Mouse (Mus musculus): ENCODE measurements around the gene Tmem51. TPM values are rescaled to one million over a fixed set of nuclear protein-coding genes. Genes with fewer than 3 reads are reported as not detected.
A peak's percentile ranks its signal among the peaks of the same experiment; 100 is the strongest.

Tmem51 gene
- polyA plus RNA-seq, 1 experiment from 2014 or later, result 23.0 TPM

DNA sequence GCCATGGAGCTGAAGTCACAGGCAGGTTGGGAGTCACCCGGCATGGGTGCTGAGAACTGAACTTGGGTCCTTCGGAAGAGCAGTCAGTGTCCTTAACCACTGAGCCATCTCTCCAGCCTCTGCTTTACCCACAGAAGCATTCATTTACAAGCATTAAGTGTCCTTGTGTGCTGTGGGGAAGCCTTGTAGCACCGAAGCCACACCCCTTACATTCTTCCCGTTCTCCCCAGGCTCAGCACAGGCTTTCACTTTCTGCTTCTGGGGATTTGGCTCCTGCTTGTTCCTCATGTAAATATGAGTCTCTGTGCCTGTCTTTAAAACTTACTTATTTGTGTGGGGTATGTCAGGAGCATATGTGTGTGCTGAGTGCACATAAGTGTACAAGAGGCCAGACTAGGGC, 60.9 kb downstream of the Tmem51 start:
- H3K9ac ChIP-seq (ENCODE audit: low read depth, low read length), result no peak overlapping the region
- 82% methylated on average over 4 of the region's 4 CpGs for WGBS

DNA sequence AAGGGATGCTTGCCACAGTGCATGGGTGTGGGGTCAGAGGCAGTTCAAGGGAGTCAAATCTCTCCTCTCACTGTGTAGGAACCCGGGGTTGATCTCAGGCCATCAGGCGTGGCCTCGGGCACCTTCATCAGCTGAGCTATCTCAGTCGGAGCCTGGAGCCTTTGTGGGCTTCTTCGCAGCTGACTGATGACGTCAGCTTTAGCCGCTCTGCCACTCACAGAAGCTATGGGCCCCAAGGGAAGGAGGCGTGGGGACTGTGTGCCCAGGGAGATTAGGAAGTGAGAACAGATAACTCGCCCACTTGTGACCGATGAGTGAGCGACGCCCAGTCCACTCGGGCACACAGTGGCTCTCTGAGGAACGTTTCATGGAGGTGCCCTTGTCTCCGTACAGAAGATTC, 66.4 kb downstream of the Tmem51 start:
- H3K36me3 ChIP-seq (ENCODE audit: control insufficient read depth, insufficient read depth, low read length), result no peaks in the 10 kb centered on the region
- no peak for ATAC-seq (ENCODE audit: low FRiP score, low TSS enrichment)
- H3K9me3 ChIP-seq (ENCODE audit: control insufficient read depth, low read length), result no peaks in the 10 kb centered on the region
- no peak overlapping the region; the same call in 1 of the 2 replicates for H3K4me2 ChIP-seq (replicated peaks; ENCODE audit: low read depth, low read length)
- no peak overlapping the region for H3K9ac ChIP-seq (ENCODE audit: low read depth, low read length)
- 51% methylated on average over 15 of the region's 15 CpGs for WGBS
- no peaks in the 10 kb centered on the region for H3K27me3 ChIP-seq (ENCODE audit: control insufficient read depth, insufficient read depth, low read length)
- no peak overlapping the region for H3K27ac ChIP-seq (ENCODE audit: low read depth, low read length)
- H3K4me3 ChIP-seq (ENCODE audit: low read length), result no peak overlapping the region
- peaks cover 8% of the 10 kb centered on the region for H3K4me1 ChIP-seq (ENCODE audit: control insufficient read depth, insufficient read depth, low read length)

More for the DNA sequence above, 60.9 kb downstream of the Tmem51 start:
- H3K4me2 ChIP-seq (replicated peaks; ENCODE audit: low read depth, low read length), result no peak overlapping the region
- no peaks in the 10 kb centered on the region for H3K36me3 ChIP-seq (ENCODE audit: control insufficient read depth, insufficient read depth, low read length)
- ATAC-seq (ENCODE audit: low FRiP score, low TSS enrichment), result no peak
- H3K9me3 ChIP-seq (ENCODE audit: control insufficient read depth, low read length), result no peaks in the 10 kb centered on the region
- H3K4me1 ChIP-seq (ENCODE audit: control insufficient read depth, insufficient read depth, low read length), result no peaks in the 10 kb centered on the region
- no peak overlapping the region for H3K27ac ChIP-seq (ENCODE audit: low read depth, low read length)
- no peak overlapping the region for H3K4me3 ChIP-seq (ENCODE audit: low read length)
- H3K27me3 ChIP-seq (ENCODE audit: control insufficient read depth, insufficient read depth, low read length), result no peaks in the 10 kb centered on the region

DNA sequence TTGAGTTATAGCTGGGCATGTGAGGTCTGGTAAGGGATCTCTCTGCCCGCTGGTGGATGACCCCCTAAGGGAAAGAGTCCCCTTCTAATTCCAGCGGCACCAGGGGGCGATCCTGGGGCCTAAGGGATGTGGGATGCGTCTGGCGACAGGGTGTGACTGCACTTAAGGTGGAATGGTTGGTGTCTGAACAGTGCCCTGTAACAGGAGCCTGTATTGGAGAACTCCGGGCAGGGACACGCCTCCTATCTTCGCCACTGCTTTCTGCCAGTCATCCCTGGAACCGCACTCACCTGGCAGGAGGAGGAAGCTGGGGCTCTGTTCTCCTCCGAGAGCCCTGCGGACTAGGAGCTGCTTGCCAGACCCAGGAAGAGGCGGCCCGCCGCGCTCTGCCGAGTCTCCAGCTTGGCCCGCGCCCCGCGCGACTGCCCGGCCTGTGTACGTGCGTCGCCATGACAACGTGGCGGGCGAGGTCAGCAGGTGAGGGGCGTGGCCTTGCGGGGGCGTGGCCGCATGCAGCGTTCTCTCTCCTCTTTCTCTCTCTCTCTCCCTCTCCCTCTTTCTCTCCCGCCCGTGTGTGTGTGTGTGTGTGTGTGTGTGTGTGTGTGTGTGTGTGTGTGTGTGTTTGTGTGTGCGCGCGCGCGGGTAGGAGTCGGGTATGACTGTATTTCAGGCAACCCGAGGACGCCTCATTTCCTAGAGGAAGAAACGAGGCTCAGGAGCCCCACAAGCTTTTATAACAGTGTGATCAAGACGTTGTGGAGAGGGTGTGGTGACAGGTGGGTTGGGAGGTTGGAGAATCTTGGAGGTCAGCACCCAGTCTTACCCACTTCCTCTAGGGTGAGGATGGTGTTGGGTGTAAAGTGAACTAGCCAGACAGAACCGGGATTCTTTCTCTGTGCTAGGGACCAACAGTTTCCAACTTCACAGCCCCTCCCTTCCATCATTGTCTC, 69.2 kb downstream of the Tmem51 start, which contains the start of gene Fhad1:
Gene Fhad1 (minus strand): TSS at position 424 of the 950 bp plus-strand sequence.
- Histone ChIP-seq H3K9me3 (ENCODE audit: control insufficient read depth, low read length) (no peaks in the 10 kb centered on the region), H3K4me3 (ENCODE audit: low read length) (peak within 1 kb of the TSS; percentile 34), H3K4me1 (ENCODE audit: control insufficient read depth, insufficient read depth, low read length) (peaks cover 8% of the 10 kb centered on the region), H3K27me3 (ENCODE audit: control insufficient read depth, insufficient read depth, low read length) (no peaks in the 10 kb centered on the region), H3K27ac (ENCODE audit: low read depth, low read length) (no peak within 1 kb of the TSS), H3K9ac (ENCODE audit: low read depth, low read length) (peak within 1 kb of the TSS; percentile 13; the same call in 1 of the 2 replicates), H3K4me2 (replicated peaks; ENCODE audit: low read depth, low read length) (peak within 1 kb of the TSS; percentile 67), H3K36me3 (ENCODE audit: control insufficient read depth, insufficient read depth, low read length) (no peaks in the 10 kb centered on the region)
- 1% methylated on average over 29 of the region's 46 CpGs for WGBS
- ATAC-seq (ENCODE audit: low FRiP score, low TSS enrichment), result peak; percentile 93

DNA sequence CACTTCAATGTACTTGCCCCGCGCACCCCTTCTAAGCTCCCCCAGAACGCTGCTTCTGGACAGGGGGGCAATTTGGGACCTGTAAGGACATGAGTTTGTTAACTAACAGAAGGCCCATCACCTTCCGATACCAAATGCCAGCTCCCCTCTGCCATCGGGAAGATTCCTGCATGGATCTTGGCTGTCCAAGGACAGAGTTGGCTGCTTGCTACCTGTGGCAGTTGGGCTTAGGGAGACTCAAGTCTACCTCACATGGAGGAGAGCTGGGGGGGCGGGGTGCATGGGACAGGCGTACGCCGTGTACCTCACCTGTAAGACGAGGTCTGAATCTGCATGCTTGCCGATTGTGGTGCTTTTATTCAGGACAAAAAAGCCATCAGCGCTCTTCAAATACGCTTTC, 72.9 kb downstream of the Tmem51 start:
- H3K27ac ChIP-seq (ENCODE audit: low read depth, low read length), result no peak overlapping the region
- H3K27me3 ChIP-seq (ENCODE audit: control insufficient read depth, insufficient read depth, low read length), result no peaks in the 10 kb centered on the region
- H3K9ac ChIP-seq (ENCODE audit: low read depth, low read length), result no peak overlapping the region
- no peak overlapping the region for H3K4me3 ChIP-seq (ENCODE audit: low read length)
- no peaks in the 10 kb centered on the region for H3K36me3 ChIP-seq (ENCODE audit: control insufficient read depth, insufficient read depth, low read length)
- peaks cover 5% of the 10 kb centered on the region; the same call in 1 of the 2 replicates for H3K4me1 ChIP-seq (ENCODE audit: control insufficient read depth, insufficient read depth, low read length)
- H3K9me3 ChIP-seq (ENCODE audit: control insufficient read depth, low read length), result no peaks in the 10 kb centered on the region
- no peak overlapping the region for H3K4me2 ChIP-seq (replicated peaks; ENCODE audit: low read depth, low read length)
- no peak for ATAC-seq (ENCODE audit: low FRiP score, low TSS enrichment)
- WGBS, result 91% methylated on average over 13 of the region's 13 CpGs

DNA sequence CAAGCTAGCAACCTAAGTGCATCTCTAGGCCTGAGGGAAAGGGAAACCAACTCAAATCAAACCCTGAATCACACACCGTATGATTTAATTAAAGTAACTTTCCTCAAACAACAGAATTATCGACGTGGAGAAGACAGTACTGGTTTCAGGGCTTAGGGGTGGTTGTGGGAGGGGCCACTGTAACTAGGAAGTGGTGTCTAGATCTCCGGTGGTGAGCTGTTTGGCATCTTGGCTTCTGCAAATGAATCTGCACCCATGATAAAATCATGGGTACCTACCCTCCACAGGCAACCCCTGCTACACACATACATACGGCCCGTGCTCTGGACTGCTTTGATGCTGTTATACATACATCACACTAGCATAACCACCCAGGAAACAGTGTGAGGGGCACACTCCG, 73.7 kb downstream of the Tmem51 start:
- Histone ChIP-seq H3K4me3 (ENCODE audit: low read length) (no peak overlapping the region), H3K27ac (ENCODE audit: low read depth, low read length) (no peak overlapping the region), H3K4me2 (replicated peaks; ENCODE audit: low read depth, low read length) (no peak overlapping the region), H3K9ac (ENCODE audit: low read depth, low read length) (no peak overlapping the region), H3K9me3 (ENCODE audit: control insufficient read depth, low read length) (no peaks in the 10 kb centered on the region), H3K27me3 (ENCODE audit: control insufficient read depth, insufficient read depth, low read length) (no peaks in the 10 kb centered on the region), H3K4me1 (ENCODE audit: control insufficient read depth, insufficient read depth, low read length) (peaks cover 2% of the 10 kb centered on the region; the same call in 1 of the 2 replicates), H3K36me3 (ENCODE audit: control insufficient read depth, insufficient read depth, low read length) (no peaks in the 10 kb centered on the region)
- no peak for ATAC-seq (ENCODE audit: low FRiP score, low TSS enrichment)
- 82% methylated on average over 7 of the region's 7 CpGs for WGBS

DNA sequence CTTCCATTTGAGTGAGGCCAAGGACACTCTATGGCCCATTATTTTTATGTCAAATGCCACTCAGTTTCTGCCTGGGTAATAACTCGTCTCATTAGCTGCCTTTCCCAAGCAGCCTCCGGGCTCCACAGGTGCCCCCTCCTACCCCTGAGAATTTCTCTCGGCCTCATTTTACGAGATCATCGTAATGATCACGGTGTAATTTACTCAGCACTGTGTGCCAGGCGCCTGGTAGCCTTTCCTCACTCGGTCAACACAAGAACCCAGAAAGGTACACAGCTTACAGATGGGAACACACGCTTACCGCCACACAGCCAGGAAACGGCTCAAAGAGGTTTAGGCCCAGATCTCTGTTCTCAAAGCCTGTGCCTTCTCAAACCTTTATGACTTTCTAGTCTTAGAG, 75.9 kb downstream of the Tmem51 start:
- H3K4me1 ChIP-seq (ENCODE audit: control insufficient read depth, insufficient read depth, low read length), result no peaks in the 10 kb centered on the region
- no peak for ATAC-seq (ENCODE audit: low FRiP score, low TSS enrichment)
- H3K36me3 ChIP-seq (ENCODE audit: control insufficient read depth, insufficient read depth, low read length), result no peaks in the 10 kb centered on the region
- H3K27me3 ChIP-seq (ENCODE audit: control insufficient read depth, insufficient read depth, low read length), result no peaks in the 10 kb centered on the region
- WGBS, result 46% methylated on average over 11 of the region's 11 CpGs
- no peak overlapping the region for H3K4me2 ChIP-seq (replicated peaks; ENCODE audit: low read depth, low read length)
- H3K9ac ChIP-seq (ENCODE audit: low read depth, low read length), result no peak overlapping the region
- H3K9me3 ChIP-seq (ENCODE audit: control insufficient read depth, low read length), result no peaks in the 10 kb centered on the region
- H3K4me3 ChIP-seq (ENCODE audit: low read length), result no peak overlapping the region
- no peak overlapping the region for H3K27ac ChIP-seq (ENCODE audit: low read depth, low read length)

DNA sequence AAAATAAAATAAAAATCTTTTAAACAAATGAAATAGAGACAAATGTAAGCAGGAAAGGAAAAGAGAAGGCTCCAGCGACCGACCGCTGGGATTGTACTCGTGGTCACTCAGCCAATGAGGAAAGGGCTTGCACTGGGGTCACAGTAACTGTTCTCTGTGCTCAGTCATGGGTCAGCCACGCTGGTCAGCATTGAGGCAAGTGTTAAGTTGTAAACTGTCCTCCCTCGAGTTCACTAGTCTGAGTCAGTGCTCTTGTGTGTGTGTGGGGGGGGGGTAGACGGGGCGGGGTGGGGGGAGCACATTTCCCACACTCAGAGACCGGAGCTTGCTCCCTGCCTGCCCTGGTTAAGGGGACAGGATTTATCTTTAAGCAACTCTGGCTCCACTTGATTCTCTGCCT, 83.5 kb downstream of the Tmem51 start:
- Histone ChIP-seq H3K9me3 (ENCODE audit: control insufficient read depth, low read length) (no peaks in the 10 kb centered on the region), H3K4me2 (replicated peaks; ENCODE audit: low read depth, low read length) (no peak overlapping the region), H3K4me3 (ENCODE audit: low read length) (no peak overlapping the region), H3K27me3 (ENCODE audit: control insufficient read depth, insufficient read depth, low read length) (no peaks in the 10 kb centered on the region), H3K9ac (ENCODE audit: low read depth, low read length) (no peak overlapping the region), H3K27ac (ENCODE audit: low read depth, low read length) (no peak overlapping the region), H3K4me1 (ENCODE audit: control insufficient read depth, insufficient read depth, low read length) (no peaks in the 10 kb centered on the region), H3K36me3 (ENCODE audit: control insufficient read depth, insufficient read depth, low read length) (no peaks in the 10 kb centered on the region)
- ATAC-seq (ENCODE audit: low FRiP score, low TSS enrichment), result peak; percentile 44; the same call in 1 of the 2 replicates
- 29% methylated on average over 9 of the region's 9 CpGs for WGBS

DNA sequence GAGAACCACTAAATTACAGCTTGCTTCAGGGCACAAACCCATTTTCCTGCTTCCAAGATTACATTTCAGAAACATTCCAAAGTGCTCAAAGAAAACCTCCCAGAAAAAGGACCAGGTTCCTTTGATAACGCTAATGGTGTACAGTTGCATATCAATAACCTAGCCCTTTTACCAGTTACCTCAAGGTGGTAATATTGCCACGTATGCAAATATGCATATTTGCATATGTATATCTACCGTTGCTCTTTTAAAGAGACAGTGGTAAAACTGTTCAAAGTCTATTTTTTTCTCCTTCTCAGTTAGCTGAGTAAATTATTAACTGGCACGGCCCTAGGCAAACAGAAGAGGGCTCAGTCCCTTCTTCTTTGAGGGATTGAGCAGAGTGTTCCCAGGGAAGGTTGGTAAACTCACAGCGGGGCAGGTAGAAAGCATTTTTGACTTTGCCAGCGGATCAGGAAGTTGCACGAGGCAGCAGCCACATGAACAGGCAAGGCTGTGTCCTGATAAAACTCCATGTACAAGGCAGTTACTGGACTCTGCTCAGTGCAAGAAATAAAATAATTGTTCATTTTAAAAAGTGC, 84.5 kb downstream of the Tmem51 start:
- WGBS, result 45% methylated on average over 7 of the region's 7 CpGs
- H3K4me2 ChIP-seq (replicated peaks; ENCODE audit: low read depth, low read length), result no peak overlapping the region
- H3K4me3 ChIP-seq (ENCODE audit: low read length), result no peak overlapping the region
- H3K9me3 ChIP-seq (ENCODE audit: control insufficient read depth, low read length), result no peaks in the 10 kb centered on the region
- peak; percentile 28; the same call in 1 of the 2 replicates for ATAC-seq (ENCODE audit: low FRiP score, low TSS enrichment)
- no peaks in the 10 kb centered on the region for H3K27me3 ChIP-seq (ENCODE audit: control insufficient read depth, insufficient read depth, low read length)
- peak overlapping the region; percentile 65 for H3K27ac ChIP-seq (ENCODE audit: low read depth, low read length)
- H3K9ac ChIP-seq (ENCODE audit: low read depth, low read length), result no peak overlapping the region
- no peaks in the 10 kb centered on the region for H3K36me3 ChIP-seq (ENCODE audit: control insufficient read depth, insufficient read depth, low read length)
- H3K4me1 ChIP-seq (ENCODE audit: control insufficient read depth, insufficient read depth, low read length), result no peaks in the 10 kb centered on the region

DNA sequence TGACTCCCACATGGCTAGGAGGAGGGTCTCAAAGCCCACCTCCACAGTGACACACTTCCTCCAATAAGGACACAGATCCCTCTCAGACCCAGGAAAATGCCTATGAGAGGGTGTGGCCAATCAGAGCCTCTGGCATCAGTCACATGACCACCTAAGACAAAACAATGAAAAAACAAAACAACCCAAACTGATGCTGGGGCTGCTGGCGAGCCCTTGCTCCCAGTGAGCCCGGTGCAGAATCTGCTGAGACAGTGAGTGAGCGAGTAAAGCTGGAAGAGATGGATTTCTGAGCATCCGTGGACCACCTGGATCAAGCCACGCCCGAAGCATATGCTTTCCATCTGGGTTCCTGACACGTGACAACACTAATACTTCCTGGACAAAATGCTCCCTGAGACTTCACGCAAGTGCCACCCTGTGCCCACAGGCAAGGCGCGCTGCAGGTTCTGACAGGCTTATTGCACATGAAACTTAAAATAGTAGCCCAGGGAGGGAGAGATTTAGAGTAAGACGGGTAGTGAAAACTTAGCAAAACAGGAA, 85.8 kb downstream of the Tmem51 start:
- no peak overlapping the region for H3K27ac ChIP-seq (ENCODE audit: low read depth, low read length)
- 31% methylated on average over 11 of the region's 11 CpGs for WGBS
- no peaks in the 10 kb centered on the region for H3K9me3 ChIP-seq (ENCODE audit: control insufficient read depth, low read length)
- no peaks in the 10 kb centered on the region for H3K36me3 ChIP-seq (ENCODE audit: control insufficient read depth, insufficient read depth, low read length)
- no peaks in the 10 kb centered on the region for H3K4me1 ChIP-seq (ENCODE audit: control insufficient read depth, insufficient read depth, low read length)
- H3K27me3 ChIP-seq (ENCODE audit: control insufficient read depth, insufficient read depth, low read length), result no peaks in the 10 kb centered on the region
- H3K4me2 ChIP-seq (replicated peaks; ENCODE audit: low read depth, low read length), result peak overlapping the region; percentile 42
- peak overlapping the region; percentile 26 for H3K4me3 ChIP-seq (ENCODE audit: low read length)
- no peak overlapping the region for H3K9ac ChIP-seq (ENCODE audit: low read depth, low read length)
- peak; percentile 53 for ATAC-seq (ENCODE audit: low FRiP score, low TSS enrichment)

Measured in kidney, embryonic 14.5 days (tissue).